In genomic region chr3:69820614-69821013, GRCm38 (mm10) we compare ENCODE assay signal across 18 mouse cellular contexts. TPM values are rescaled to one million over a fixed set of nuclear protein-coding genes. Genes with fewer than 3 reads are reported as not detected.
"Had no signal": no experiment of that assay in that cellular context is flagged by ENCODE, and none has a peak within 500 bp of the region (broad histone marks: within the 10 kb centered on the region; RNA-seq: fewer than 3 reads in every experiment).

No protein-coding gene starts in this region.

- H3K9me3 ChIP-seq: neural tube, embryonic 15.5 days; stomach, embryonic 15.5 days had no signal

- H3K36me3 ChIP-seq: neural tube, embryonic 15.5 days; stomach, embryonic 15.5 days had no signal

- H3K9ac ChIP-seq: neural tube, embryonic 15.5 days; stomach, embryonic 15.5 days had no signal

- H3K4me3 ChIP-seq: neural tube, embryonic 15.5 days; stomach, embryonic 15.5 days had no signal

- H3K27ac ChIP-seq: neural tube, embryonic 15.5 days; stomach, embryonic 15.5 days; stomach, postnatal 0 days had no signal

- H3K4me1 ChIP-seq: neural tube, embryonic 15.5 days had no signal

- DNase-seq: retina, postnatal 1 day; right cerebral cortex, adult 18-20 months; right cerebral cortex, postnatal 14 days; right cerebral cortex, postnatal 25 days; right cerebral cortex, postnatal 4 days; spleen, adult 18-20 months; thymus, adult 18-20 months; thymus, adult 2 months; thymus, postnatal 14 days; thymus, postnatal 25 days; thymus, postnatal 36 days; thymus, postnatal 4 days had no signal

- H3K4me2 ChIP-seq: neural tube, embryonic 15.5 days; stomach, embryonic 15.5 days had no signal

- H3K27me3 ChIP-seq: neural tube, embryonic 15.5 days; stomach, embryonic 15.5 days had no signal

RNA-seq across cellular contexts. Expression of gene Sptssb, which starts 39.1 kb away (rescaled TPM):
- total RNA-seq: neutrophil, adult 5-6 weeks had no signal
- polyA plus RNA-seq: spleen, adult 2 months; testis, adult 2 months had no signal
